Mouse (Mus musculus): Measurements from ENCODE around the gene Lin7a.

DNA sequence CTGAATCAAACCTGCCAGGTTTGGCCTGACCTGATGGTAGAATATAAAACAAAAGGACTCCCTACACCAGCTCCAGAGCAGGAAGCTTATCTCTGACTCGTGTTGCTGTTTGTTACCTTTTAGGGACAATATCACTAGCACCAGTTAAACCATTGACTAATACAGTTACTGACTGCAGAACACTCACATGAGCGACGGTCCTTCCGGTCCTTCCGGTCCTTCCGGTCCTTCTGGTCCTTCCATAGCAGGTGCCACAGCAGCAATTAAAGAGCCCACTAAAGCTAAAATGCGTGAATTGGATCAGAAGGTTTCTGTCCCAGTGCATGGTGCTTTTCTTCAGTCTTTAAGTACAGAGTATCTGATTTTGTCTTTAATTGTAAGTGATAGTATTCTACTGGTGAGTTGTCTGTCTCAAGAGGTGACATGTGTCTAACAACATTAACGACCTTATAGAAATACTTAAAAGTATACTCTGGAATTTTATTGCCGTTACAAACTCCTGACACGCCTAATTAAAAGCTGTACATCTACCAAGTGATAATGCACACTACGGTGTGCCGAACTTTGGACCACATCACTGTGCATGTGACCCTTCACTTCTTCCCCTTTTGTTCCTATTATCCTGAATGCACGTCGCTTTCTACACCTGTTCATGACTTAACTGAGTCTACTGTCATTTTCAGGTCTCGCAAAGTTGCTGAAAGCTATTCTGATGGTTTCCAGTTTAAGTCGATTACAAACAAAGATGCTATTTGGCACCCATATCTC is 91.7 kb downstream of the Lin7a start:
- TF ChIP-seq GATA1 (IDR thresholded peaks at IDR 0.05; ENCODE audit: borderline replicate concordance, low read length), result no peak
- TF ChIP-seq FLI1 (IDR thresholded peaks at IDR 0.05; ENCODE audit: low read length), result no peak

Data from megakaryocyte, embryonic 14.5 days (primary cell).